Mouse (Mus musculus): Measurements from ENCODE around the gene Srrd. TPM values are rescaled to one million over a fixed set of nuclear protein-coding genes. Genes with fewer than 3 reads are reported as not detected.
"Not testable (repeated sequence)": the region's sequence is repeated elsewhere in the genome, so short reads cannot be mapped to it uniquely, and the experiment has no call there.

The Srrd gene
- total RNA-seq, 2 experiments from 2014 or later = 3.2 to 3.3 TPM

DNA sequence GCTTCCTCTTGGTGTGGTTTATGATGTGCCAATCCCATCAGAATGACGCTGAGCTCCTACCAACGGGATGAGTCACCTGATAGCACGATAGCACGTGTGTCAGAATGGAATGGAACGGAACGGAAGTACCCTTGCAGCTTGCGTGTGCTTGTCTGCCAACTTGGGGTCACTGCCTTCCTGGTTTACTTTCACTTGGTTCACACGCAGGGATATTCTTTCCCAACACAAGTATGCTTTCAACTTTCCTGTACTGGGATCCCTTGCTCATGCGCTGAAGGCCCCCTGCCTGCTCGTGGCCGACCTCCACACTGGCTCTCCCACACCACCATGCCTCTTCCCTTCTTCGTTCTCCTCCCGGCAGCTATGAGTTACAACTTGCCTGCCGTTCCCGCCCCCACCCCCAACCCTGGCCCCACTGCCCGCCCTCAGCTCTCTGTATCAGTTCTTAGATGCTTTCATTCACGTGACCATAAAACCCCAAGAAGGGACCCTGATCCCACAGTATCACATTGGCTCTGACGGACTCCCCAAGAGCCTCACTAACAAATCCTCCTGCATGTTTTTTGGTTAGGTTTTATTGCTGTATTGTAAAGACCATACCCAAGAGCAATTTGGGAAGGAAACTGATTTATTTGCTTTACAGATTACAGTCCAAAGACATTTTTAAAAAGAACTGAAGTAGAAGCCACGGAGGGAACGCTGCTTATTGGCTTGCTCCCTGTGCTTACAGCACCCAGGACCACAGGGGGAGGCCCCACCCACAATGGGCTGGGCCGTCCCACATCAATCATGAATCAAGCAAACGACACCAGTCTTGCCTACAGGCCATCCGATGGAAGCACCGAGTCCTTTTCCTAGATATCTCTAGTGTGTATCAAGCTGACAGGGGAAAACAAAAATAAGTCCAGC is 17.9 kb downstream of the Srrd start:
- DNase-seq = peak; percentile 38
- intact Hi-C loops (cut with DNase I; ENCODE audit: low total_unique reads) = no loop called here

DNA sequence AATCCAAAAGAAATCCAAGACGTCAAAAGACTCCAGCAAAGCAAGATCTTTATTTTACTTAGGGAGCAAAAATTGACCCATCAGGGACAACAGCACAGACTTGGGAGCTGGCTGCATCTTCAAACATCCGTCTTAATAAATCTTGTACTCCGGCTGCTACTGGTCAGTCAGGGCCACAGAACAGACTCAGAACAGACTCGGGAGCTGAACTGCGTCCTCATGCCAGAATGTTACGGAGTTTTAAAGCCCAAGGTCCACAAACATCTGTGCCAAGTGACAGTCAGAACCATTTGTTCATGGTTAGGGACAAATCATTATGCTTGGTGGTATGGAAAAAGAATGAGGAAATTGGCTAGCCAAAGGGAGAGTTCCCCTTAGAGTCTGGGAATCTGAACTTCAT is 19.6 kb downstream of the Srrd start:
- no peak for DNase-seq
- intact Hi-C loops (cut with DNase I; ENCODE audit: low total_unique reads) = no loop called here

DNA sequence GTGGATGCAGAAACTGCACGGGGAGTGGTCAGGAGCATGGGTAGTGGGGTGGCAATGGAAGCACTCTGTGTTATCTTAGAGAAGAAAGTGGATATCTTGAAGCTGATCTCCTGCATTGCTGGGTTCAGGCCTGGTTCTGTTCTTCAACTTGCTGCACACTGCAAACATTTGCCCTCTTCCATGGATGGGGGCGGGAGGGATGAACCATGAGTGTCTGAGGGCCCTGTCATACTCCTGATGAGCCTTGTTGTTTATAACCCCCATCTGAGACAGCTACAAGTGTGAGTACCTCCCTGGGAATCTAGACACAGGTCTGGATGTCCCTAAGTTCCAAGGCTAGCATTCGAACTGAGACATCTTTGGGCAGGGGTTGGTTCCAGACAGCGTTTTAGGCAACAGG is 21.5 kb downstream of the Srrd start:
- DNase-seq = no peak
- intact Hi-C loops (cut with DNase I; ENCODE audit: low total_unique reads) = no loop called here

DNA sequence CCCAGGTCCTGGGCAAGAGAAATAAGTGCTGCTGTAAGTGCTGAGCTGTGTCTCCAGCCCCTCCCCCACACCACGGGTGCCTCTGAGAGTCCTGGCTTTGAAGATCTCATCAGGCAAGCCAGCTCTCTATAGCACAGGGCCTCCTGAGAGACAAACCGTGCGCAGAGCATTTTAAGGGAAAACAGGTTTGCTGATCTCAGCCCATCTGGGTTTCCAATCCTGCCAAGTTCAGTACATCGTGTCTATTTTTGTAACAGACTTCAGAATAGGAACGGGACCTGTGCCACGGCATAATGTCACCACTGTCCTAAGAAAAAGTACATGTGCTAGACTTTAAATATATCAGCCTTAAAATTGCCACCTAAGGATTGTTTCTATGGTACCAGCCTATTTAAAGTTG is 21.9 kb downstream of the Srrd start:
- intact Hi-C loops (cut with DNase I; ENCODE audit: low total_unique reads) = no loop called here

DNA sequence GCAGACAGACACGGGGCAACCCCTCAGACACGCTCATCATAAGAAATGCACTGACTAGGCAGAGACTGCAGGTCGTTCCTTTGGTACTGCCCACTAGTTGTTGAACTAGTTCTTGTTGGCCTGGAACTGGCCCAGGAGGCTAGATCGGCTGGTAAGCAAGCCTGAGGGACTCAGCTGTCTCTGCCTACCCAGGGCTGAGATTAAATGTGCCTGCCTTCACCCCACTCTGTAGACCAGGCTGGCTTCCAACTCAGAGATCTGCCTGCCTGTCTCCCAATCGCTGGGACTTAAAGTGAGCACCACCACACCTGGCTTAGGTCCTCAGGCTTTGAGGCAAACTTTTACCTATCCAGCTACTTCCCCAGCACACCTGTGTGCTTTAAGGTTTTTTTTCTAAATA is 22.5 kb downstream of the Srrd start:
- no peak for DNase-seq
- intact Hi-C loops (cut with DNase I; ENCODE audit: low total_unique reads) = no loop called here

More for the DNA sequence above, 21.9 kb downstream of the Srrd start:
- DNase-seq = no peak

DNA sequence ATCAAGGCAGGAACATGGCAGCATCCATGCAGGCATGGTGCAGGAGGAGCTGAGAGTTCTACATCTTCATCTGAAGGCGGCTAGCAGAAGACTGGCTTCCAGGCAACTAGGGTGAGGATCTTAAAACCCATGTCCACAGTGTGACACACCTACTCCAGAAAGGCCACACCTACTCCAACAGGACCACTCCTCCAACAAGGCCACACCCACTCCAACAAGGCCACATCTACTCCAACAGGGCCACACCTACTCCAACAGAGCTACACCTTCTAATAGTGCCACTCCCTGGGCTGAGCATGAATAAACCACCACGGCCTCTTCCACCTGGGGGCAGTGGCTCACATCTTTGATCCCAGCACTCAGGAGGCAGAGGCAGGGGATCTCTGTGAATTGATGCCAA is 23.5 kb downstream of the Srrd start:
- intact Hi-C loops (cut with DNase I; ENCODE audit: low total_unique reads); DNase-seq: not testable (repeated sequence)

DNA sequence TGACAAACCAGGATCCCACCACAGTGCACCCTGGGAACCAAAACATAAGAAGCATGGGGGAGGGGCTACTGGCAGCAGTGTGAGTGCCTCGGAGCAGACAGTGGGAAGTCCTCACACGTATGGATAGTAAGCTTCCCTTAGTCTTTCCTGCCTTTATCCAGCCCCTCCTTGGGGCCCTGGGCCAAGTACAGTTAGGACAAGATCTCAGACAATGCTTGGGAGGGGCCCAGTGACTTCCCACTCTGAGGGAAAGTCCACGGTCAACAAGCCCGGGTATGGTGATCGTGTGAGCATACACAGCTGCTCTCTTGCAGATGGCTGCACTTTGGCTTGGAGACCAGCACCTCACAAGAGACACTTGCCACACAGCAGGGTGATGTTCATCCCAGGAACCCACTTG is 25.5 kb downstream of the Srrd start:
- intact Hi-C loops (cut with DNase I; ENCODE audit: low total_unique reads) = no loop called here
- no peak for DNase-seq

DNA sequence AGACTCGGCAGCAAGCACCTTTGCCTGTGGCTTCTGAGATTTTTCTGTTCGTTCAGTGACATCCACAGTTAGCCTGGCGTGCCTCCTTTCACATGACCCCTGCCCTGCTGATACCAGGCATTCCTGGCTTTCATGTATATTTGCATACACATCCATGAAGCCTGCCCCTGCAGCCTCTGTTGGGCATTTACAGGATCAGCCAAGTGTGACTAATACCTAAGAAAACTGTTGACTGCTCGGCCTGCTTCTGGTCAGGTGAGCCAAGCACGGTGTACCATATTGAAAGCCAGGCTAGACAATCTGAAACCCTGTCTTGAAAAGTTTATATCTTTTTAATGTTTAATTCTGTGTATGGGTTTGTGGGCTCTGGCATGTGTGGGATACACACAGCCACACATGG is 26.4 kb downstream of the Srrd start:
- intact Hi-C loops (cut with DNase I; ENCODE audit: low total_unique reads) = no loop called here
- DNase-seq = no peak

DNA sequence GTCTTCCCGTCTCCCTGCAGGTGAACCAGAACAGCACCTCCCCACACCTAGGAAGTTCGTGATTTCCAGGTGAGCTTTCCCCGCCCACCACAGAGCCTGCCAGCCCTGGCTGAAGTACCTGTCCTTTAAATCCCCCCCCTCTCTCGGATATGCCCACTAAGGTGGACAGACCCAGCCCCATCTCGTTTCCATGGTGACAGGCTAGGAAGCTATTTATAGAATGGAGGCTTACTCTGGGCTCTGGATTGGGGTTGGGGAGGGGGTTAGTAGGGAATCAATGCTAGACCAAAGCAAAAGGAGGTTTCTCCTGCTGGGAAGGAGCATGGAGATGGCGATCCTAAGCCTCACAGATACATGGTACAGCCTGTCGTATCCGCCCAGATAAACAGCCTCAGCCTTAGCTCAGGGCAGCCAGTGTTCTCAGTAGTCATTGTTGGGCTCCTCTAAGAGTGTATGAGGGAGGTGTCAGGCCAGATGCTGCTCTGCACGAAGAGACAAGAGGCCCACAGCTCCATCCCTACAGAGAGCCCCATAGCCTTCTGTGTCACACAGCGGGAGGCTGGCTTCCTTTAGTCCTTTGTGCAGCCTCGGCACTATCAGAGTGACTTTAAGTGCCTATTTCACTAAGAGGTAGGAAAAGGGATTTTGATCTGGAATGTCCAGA is 29.5 kb downstream of the Srrd start:
- intact Hi-C loops (cut with DNase I; ENCODE audit: low total_unique reads) = no loop called here
- DNase-seq = no peak

DNA sequence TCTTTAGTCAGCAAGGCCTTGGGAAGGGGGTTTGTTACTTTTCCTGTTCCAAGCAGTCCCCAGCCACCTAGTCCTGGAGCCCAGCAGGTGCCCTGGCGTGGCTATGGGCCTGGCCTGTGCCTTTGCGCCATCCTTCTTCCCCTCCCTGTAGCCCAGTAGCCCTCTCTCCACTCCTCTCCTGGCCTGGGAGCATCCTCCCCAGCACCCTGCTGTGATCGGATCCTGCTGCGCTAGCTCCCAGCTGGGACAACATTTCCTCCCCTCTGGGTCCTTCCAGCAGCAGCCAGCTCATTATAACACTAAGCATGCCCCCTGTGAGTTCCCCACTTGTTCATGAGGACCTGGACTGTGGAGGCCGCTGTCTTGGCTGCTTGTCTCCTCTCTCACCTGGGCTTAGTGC is 37.0 kb downstream of the Srrd start:
- no peak for DNase-seq
- intact Hi-C loops (cut with DNase I; ENCODE audit: low total_unique reads) = no loop called here

DNA sequence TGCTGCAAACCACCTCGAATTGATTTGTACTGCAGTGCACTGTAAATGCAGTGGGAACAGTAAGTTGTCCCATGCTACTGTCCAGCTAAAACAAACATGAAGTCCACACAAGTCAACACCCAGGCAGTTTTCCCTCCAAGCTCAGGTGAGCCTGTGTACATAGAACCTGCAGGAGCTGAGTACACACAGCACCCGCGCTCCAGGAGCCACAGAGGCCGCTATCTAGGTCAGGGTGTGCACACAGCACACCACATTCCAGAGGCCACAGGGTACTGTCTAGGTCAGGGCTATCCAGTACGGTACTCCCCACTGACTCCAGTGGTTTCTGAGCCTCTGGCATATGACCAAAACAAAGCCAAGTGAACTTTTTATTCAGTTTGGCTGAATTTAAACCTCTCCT is 40.5 kb downstream of the Srrd start:
- intact Hi-C loops (cut with DNase I; ENCODE audit: low total_unique reads) = no loop called here

DNA sequence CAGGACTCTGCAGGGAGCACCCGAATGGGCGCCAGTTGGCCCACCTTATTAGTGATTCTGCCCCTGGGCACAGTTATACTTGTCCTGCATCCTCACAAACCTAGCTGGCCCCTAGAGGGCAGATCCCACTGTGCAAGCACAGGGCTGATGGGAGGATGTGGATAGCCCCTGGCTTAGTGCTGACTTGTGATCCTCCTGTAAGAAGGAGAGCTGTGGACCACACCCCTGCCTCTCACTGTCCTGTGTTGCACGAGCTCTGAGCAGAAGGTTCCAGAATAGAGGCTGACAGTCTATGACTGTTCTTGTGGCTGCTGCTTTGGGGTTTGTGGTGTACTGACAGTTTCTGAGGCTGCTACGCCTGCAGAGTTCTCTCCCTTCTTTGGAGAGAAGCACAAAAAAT is 41.1 kb downstream of the Srrd start:
- intact Hi-C loops (cut with DNase I; ENCODE audit: low total_unique reads) = no loop called here
- no peak for DNase-seq

More for the DNA sequence above, 40.5 kb downstream of the Srrd start:
- DNase-seq = no peak

DNA sequence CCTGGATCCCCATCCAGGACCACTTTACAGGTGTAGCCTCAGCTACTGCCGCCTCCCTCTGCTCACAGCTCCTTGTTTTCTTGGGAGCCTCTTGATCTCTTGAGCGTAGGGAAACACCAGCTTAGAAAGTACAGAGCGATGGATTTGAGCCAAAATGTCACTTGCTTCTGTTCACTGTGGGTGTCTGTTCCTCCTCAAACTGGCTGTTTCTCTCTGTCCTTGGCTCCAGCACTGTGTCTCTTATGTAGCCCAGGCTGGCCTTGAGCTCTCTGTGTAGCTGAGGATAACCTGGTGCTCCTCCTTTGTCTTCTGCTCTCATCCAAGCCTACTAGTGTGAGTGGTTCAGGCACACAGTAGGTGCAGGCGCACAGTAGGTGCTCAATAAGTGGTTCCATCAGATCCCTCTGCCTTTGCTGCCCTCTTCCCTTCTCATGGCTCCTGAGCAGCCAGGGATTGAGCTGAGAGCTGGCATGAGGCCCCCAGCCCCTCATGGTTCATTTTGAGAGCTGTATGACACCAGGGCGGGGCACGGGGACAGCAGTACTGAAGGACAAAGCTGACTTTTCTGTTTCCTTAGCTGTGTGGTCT is 42.0 kb downstream of the Srrd start:
- intact Hi-C loops (cut with DNase I; ENCODE audit: low total_unique reads) = no loop called here
- DNase-seq = no peak

DNA sequence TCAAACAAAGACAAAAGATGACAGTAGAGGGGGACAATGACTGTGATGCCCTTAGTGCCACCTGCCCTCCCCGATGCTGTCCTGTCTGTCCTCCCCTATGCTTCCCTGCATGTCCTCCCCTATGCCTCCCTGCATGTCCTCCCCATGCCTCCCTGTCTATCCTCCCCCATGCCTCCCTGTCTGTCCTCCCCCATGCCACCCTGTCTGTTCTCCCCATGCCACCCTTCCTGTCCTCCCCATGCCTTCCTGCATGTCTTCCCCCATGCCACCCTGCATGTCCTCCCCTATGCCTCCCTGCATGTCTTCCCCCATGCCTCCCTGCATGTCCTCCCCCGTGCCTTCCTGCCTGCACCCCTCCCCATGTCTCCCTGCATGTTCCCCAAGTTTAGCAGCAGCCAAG is 42.7 kb downstream of the Srrd start:
- intact Hi-C loops (cut with DNase I; ENCODE audit: low total_unique reads) = no loop called here
- no peak for DNase-seq

DNA sequence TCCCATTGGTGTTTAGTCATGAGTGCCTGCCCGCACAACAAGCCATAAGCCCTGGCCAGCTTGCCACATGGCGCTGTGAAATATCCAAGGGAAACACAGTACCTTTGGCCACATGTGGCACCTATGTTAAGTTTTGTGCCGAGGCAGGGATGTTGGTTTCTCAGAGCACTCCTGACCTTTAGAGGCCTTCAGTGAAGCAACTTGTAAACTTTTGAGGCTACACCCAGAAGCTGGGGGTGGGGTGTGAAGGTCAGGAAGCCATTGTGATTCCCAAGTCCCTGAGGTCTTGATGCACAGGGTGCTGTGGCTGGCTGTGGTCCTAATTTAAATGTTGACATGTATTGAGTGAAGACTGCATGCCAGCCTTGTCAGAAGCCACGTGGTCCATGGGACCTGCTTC is 43.4 kb downstream of the Srrd start:
- intact Hi-C loops (cut with DNase I; ENCODE audit: low total_unique reads) = no loop called here
- DNase-seq = no peak

DNA sequence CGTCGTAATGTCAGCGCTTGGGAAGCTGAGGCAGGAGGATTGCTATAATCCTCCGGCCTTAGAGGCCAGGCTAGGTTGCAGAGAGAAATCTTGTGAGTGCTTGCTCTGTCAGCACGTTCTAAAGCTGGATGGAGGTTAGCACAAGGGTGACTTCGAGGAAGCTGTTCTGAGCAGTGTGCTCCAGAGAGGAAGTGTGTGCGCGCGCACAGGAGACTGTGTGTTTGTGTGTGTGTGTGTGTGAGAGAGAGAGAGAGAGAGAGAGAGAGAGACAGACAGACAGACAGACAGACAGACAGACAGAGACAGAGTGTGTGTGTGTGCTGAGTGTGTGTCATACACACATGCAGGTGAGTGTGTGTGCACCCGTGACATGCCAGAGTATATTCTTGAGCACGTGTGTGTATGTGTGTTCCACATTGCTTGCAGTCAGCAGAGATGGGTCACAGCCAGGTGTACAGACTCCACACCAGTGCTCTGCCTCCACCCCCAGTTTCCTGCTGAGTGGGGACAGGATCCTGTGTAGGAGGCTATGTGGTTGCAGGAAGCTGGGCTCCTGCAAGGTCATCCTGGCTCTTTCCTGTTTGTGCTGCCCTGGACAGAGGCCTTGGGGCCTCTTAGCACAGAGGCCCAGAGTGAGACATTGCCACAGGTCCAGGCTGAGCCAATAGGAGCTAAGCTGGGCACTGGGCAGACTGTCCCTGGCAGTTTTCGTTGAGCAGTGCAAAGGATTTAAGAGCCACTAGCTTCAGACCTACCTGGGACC is 44.4 kb downstream of the Srrd start:
- no peak for DNase-seq
- intact Hi-C loops (cut with DNase I; ENCODE audit: low total_unique reads) = no loop called here

DNA sequence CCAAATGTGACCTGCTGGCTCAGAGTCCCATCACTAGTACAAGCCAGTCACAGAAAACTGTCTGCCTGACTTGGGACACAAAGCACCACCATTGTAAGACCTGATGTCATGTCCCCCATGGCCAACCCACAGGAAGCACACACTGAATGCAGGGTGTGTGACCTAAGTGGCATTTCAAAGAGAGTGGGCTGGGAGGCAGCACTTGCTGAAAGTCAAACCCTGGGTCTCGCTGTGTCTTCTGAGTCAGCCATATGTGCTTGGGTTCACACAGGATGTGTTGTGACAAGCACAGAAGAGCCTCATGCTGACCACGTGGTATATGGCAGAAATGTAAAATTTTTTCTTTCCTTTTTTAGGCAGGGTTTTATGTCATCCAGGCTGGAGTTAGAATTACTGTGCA is 45.6 kb downstream of the Srrd start:
- DNase-seq = no peak
- intact Hi-C loops (cut with DNase I; ENCODE audit: low total_unique reads) = no loop called here

DNA sequence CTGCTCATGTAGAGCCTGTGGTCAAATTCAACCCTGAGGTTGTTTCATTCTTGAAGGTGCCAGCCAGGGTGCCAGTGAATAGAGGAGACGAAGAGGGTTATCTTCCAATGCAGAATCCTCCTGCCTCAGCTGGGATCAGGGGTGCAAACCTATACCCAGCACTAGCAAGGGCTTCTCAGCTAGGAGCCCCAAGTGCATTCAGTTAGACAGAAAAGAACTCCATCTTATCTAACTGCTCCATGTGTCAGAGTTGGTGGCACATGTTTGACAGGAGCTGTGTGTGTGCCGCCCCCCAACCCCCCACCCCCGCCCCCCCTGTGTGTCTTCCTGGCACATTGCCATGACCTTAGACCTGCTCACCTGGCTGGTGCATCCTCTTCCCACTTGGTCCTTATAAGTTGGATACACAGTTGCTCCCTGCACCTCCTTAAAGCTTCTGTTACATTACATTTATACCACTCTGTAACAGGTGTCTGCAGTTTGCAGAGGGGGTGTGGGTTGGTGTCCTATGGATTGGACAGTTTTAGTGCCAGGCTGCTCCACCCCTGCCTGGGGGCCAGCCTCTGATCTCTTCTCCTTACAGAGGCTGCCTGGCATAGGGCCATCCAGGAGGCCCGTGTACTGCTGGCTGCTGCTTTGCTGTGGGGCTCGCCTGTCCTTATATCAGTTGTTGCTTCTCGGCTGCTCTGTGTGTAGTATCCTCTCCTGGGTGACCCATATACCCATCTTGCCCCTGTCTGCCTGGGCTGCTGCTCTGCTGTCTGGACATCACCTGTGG is 46.2 kb downstream of the Srrd start:
- no peak for DNase-seq
- intact Hi-C loops (cut with DNase I; ENCODE audit: low total_unique reads) = no loop called here

DNA sequence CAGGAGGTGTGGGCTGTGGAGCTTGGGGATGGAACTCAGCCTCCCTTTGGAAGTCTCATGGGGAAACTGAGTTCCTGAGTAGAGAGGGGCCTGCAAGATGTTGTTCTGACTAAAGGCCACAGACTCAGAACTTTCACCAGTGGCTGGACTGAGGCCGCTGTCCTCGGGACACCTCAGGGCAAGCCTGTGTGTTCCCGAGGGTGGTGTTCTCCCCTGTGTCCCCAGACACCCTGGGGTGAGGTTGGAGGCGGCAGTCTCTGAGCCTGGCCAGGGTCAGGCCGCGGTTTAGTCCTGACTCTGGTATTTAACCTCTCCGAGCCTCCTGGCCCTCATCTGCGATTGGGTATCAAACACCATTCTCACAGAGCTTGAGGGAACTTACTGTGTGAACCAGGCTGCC is 47.3 kb downstream of the Srrd start:
- no peak for DNase-seq
- intact Hi-C loops (cut with DNase I; ENCODE audit: low total_unique reads) = no loop called here
